Mouse (Mus musculus): Measurements from ENCODE around the gene Pdxdc1. TPM values are rescaled to one million over a fixed set of nuclear protein-coding genes. Genes with fewer than 3 reads are reported as not detected.
A peak's percentile ranks its signal among the peaks of the same experiment; 100 is the strongest.
"Not testable (repeated sequence)": the region's sequence is repeated elsewhere in the genome, so short reads cannot be mapped to it uniquely, and the experiment has no call there.

The Pdxdc1 gene
- total RNA-seq, 2 experiments from 2014 or later, result 75.0 to 77.9 TPM

DNA sequence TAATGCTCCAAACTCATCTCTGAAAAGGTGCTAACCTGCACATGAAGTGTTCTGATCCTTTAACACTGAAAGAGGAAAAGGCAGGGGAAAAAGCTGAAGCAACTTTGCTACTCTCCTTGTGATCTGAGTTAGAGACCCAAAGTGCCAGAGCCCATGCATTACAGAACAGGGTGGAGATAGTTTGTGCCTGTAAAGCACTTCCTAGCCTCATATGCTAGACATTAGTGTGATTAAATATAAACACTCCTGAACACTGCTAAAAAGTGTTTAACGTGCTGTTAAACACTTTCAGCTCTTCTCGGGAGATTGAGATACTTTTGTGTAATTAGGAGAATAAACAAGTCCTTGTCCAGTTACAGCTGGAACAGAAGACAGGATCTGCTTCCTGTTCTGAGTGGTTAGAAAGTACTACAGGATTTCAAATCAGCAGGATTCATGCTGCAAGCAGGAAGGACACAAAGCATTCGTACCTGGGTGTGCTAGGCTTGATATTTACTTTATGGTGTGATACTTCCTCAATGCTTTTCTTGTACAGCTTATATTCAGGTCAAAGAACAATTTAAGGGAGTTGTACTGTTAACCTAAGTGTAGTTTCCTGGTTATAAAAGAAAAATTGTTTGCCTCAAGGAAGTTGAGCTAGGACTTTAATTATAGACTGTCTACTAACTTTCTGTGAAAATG is 19.7 kb downstream of the Pdxdc1 start:
- no peak for DNase-seq

DNA sequence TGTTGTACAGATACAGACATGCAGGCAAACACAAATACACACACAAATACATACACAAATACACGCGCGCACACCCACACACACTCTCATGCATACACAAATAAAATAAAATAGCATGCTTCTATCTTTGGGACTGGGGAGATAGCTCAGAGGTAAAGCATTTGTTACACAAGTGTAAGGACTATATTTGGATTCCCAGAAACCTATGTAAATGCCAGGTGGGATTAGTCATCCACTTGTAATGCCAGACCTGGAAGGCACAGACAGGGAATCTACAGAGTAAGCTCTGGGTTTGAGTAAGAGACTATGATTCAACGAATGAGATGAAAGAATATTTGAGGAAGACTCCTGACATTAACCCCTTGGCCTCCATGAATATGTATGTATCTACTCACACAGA is 27.4 kb downstream of the Pdxdc1 start:
- DNase-seq, result no peak

DNA sequence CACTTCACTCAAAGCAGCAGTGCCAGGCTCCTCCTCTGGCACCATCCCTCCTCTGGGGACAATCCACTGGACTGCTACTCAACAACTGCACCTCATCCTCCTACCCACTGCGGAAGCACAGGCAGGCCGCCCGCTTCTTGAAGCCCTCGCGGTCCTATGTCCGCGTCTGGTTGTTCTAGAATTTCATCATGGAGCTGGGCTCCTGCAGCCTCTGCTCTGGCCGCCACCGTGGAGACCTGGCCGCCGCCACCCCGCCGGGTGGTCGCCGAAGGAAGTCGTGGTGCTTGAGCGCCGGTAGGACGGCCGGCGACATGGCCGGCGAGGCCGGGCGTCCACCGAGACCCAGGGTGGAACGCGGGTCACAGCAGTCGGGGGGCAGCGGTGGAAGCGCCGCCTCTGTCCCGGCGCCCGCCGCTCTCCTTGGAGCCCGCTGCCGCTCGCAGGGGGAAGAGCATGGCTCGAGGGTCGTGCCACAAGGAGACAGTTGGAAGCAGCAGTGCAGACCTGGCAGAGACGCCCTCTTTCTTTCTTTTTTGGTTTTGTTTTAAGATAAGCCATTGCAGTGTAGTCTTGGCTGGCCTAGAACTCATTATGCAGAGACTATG is 34.9 kb downstream of the Pdxdc1 start:
- DNase-seq, result no peak

DNA sequence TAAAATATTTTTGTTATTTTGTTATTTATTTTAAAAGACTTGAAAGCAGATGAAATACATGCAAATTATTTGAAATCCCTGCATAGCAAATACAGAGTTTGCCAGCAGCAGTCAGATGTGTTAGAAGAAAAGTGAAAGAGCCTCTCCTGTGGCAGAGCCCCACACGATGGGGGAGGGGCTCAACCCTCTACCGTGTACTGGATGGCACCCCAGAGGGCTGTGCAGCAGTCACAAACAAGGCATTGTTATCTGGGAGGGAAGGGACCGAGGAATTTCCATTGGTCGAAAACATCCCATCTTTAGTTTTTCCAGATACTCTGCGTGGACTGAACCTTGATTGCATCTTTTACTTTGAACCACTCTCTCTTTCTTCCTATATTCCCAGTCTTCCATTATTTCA is 35.5 kb downstream of the Pdxdc1 start:
- not testable (repeated sequence) for DNase-seq

DNA sequence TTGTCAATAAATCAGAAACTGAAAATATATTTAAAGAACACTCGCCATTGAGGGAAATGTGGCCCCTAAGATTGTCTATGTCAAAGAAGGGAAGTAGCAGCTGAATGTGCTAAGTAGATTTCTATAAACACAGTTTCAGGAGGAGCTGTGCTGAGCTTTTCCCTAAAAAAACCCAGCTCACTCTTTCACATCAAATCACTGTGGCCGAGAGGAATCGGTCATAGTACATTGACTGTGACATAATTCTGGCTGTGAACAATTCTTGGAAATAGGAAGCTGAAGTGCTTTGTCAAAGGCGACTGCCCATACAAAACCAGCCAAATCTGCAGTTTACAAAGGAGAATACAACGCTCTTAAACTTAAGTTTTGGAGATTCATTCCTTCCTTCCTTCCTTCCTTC is 36.3 kb downstream of the Pdxdc1 start:
- no peak for DNase-seq

DNA sequence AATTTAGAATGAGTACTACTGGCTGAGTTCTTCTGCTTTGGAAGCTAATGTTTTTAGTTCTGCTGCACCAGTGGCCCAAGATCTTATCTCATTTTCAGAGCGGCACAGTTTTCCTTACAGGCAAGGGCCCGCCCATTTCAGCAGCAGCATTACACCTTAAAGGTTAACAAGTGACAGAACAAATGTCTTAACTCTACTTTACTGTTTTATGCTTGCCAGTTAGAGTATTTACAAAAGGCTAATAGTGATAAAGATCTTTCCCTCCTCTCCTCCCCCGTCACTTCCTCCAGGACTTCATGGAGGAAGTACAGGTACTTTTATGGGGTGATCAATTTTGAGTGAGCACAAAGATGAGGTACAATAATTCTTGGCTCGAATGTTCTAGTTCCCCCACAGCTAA is 36.9 kb downstream of the Pdxdc1 start:
- no peak for DNase-seq

DNA sequence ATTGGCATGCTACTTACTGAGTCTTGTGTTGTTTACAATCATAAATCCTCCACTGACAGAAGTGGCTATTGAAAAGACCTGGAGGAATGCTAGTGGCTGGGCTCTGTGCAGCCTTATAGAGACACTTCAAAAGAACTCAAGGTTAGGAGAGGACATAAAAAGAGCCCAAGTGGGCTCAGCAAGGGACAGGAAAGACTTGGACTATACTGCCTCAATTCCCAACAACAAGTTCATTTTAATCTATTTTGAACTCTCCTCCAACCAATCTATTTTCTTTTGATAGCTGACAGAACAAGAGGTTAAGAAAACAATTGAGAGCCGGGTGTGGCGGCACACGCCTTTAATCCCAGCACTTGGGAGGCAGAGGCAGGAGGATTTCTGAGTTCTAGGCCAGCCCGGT is 49.0 kb downstream of the Pdxdc1 start:
- DNase-seq, result no peak

DNA sequence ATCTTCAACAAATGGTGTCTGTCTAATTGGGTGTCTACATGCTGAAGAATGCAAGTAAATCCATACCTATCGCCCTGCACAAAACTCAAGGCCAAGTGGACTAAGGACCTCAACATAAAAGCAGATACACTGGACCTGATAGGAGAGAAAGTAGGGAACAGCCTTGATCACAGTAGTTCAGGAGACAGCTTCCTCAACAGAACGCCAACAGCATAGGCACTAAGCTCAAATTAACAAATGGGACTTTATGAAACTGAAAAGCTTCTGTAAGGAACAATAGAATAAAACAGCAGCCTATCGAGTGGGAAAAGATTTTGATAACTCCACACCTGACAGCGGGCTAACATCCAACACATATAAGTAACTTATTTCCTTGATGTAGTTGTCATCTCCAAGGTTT is 51.5 kb downstream of the Pdxdc1 start:
- DNase-seq, result no peak

DNA sequence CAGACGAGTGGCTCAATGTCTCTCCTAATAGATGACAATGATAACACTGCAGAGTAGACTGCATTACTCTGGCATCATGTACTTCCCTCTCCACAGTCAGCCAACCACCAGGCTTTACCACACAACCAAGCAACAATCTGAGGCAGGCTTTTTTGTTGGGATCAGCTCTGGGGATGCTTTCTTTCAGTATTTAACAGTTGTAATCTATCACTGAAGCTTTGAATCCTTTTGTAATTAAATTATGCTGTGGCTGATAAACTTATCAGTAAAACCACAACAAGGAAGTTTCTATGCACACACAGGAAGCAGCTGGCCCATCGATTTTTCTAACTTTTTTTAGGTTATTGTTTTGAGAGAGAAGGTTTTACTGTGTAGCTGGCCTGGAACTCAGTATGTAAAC is 54.6 kb downstream of the Pdxdc1 start:
- DNase-seq, result no peak

DNA sequence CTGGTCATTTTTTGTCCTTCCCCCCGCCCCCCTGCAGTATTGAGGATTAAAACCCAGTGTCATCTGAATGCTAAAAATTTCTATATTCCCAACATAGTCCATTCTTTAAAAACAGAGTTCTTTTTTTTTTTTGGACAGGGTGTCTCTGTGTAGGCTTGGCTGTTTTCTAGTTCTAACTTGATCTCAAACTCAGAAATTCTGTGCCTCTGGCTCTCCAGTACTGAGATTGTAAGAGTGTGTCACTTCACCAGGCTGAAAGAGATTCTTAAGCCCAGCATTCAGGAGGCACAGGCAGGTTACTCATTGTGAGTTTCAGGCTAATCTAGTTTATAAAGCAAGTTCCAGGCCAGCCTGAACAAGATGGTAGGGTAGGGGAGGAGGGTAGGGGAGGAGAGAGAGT is 56.3 kb downstream of the Pdxdc1 start:
- no peak for DNase-seq

DNA sequence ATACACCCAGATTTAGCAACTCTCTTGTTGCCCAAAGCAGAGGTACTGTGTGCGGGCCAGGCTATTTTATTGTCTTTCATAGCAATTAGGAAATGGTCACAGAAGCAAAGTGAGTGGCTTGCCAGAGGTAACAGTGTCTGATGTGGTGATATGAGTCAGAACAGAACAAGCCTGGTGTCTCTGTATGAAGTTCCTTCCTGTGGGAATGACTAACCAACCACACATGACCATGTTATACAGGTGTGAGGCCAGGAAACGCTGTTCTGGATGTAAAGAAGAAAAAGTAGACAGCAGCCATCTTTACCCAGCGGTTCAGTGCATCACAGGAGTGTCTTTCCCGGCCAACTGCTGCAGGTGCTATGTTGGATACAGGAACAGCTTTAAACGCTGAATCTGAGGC is 57.9 kb downstream of the Pdxdc1 start:
- no peak for DNase-seq

DNA sequence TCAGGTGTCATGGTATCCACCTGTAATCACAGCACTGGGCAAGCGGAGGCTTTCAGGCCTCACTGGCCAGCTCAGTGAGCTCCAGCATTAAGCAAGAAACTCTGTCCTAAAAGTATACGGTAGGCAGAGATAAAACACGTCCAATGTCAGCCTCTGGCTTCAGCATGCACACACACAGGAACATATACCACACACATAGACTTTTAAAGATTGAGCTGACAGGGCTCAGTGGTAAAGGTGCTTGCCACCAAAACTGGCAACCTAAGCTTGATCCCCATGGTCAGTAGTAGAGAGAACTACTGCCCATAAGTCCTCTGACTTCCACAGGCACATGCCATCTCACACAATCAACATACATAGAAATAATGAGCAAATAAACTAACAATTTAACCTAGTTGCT is 62.0 kb downstream of the Pdxdc1 start:
- no peak for DNase-seq

DNA sequence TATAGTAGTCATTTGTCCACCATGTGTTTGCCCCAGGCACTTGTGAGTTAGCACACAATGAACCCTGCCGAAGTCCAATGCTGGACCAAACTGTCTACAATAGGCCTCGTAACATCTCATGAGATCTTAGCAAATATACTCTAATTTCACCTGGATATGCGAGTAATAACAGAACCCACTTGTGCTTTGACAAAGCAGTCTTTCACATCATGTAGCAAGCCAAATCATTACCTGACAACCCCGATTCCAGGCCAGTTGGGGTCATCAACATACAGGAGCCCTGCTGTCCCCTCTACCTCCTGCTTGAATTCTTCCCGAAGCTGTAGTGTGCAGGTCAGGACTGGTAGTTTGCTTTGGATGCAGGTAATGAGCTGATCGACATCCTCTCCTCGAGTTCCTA is 62.9 kb downstream of the Pdxdc1 start:
- no peak for DNase-seq

DNA sequence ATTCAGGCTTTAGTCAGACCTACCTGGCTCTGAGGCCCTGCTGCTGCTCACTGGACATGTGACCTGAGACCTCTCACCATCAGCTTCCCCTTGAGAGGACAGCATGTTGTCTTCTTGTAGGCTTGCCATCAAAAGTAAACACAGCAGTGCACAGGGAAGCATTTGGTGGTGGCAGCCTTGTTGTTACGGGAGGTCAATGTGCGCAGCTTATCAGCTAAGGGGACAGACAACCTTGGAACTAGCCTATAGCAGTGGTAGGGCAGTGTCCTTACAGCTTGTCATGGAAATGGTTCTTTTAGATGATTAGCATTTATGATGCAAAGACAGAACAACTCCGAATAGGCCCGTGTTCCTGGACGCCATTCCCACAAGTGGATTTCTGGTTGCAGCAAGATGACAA is 68.5 kb downstream of the Pdxdc1 start:
- DNase-seq, result no peak

DNA sequence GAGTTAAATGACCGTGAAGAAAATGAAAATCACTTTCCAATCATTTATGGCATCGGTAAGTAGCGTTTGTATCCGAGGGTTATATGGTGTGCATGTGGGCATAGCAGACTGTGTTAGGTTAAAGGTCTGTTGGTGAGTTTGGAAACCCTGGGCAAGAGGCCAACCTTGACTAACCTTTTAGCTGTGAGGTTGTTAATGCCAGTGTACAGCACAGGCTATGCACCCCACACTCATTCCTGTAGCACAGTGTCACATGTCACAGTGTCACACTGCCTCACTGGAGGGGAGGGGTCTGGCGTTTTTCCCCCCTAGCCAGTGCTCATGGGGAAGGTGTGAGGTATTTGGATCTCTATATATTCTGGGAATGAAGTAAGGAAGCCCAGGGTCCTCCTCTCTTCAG is 71.3 kb downstream of the Pdxdc1 start:
- DNase-seq, result no peak

DNA sequence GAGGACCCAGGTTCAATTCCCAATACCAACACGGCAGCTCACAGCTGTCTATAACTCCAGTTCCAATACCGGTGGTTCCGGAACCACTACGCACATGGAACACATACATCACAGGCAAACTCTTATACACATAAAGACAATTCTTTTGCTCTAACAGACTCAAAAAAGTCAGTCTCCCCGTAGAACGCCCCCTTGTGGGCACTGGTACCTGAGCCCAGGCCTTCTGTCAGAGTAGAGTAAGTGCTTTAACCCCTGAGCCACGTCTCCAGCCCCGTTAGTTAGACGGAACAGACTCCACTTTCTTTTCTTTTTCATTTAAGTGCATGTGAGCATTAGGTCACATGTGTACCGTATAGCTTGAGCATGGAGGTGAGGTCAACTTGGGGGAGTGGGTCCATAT is 72.5 kb downstream of the Pdxdc1 start:
- DNase-seq, result no peak

DNA sequence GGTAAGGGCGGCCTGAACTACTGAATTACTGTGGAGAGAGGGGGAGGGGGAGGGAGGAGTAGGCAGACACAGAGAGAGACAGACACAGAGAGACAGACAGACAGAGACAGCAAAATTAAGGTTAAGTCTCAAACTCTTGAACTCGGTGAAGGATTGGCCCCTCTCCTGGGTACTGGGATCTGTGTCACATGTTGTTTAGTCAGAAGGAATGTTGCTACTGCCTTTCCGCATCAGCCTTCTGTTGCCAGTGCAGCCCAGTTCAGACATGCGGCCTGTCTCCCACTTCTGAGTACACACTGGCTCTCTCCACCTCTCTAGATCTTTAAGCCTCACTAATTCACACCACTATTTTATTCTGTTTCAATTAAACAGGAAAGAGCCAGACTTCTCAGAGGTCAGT is 76.4 kb downstream of the Pdxdc1 start:
- no peak for DNase-seq

DNA sequence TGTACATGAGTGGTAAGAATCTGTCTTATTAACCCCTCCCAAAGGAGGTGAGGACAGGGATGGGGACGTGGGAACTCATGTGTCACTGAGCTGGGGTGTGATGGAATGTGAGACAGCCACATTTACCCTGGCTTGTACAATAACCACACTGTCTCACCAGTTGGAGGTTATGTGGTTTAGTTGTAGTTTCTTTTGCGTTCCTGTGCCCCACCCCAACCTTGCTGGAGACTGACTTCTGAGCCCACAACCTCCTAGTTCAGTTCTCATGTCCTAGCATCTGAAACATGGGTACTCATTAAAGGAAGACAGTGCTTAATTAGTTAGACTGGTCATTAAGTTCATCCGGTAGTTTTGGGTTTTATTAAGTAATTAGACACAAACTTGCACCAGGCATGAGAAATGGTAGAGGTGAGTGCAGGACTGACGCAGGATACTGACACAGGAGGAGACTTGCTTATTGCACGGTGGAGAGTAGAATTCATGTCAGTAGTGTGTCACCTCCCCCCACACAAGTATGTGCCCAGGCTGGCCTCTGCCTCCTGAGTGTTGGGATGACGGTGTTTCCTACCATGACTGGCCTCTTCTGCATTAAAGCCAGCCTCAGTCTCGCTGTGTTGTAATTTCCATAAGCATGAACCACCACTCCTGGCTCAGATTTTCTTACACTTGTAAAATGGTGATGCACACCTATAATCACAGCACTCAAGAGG is 77.0 kb downstream of the Pdxdc1 start:
- no peak for DNase-seq

DNA sequence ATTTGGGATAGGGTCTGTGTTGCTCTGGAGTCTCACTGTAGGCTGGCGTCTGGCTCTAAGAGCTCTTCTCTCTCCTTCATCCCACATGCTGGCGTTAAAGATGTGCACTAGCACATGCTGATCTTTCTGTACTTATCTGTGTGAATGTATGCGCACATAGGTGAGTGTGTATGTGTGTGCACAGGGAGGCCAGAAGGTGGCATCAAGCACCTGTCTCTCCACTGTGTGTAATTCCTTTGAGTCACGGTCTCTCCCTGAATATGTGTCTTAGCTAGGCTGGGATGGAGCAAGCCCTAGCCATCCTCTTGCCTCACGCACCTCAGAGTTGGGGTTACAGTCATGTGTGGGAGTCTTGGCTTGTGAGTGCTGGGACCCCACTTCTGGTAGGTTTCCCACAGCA is 82.2 kb downstream of the Pdxdc1 start:
- no peak for DNase-seq

DNA sequence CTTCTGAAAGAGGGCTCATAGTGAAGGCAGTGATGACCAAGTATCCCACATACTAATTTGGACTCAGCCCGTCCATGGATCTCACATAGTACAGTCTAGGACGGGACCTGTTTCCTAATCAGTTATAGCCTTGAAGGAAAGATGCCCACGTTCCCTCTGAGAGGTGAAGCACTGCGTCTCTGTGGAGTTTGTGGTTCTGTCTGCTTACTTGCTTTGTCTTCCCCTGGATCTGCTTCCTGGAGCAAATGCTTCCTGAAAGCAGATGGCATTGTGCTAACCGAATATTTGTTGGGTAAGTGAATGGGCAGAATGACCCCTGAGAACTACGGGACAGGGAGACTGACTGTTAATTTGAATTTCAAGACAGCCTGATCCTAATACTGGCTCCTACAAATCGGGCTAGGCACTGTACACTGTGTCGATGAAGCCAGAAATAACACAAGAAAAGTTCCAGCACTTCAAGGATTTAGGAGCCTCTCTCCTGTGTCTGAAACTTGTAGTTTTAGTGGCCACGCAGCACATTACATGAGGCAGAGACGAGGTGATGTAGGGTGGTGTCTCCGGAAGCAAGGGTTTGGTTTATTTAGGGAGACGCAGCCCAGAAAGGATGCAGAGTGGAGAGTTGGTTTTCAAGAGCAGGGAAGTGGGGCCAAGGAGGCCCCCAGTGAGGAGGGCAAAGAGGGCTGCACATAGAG is 83.0 kb downstream of the Pdxdc1 start:
- no peak for DNase-seq

DNA sequence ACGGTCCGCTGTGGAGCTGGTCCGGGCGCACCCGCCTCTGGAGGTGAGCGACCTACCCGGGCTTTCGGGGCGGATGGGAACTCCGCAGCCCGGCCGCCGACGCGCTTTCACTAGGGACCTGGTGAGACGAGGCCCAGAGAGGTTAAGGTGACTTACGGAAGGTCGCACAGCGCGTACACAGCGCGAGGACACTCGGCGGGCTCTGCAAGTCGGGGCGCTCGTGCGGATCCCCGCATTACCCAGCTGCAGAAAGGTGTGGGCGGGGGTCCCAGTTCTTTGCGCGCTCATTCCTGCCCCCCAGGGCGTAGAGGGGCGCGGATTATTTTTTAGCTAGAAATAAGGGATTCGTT is 83.6 kb downstream of the Pdxdc1 start:
- no peak for DNase-seq

DNA sequence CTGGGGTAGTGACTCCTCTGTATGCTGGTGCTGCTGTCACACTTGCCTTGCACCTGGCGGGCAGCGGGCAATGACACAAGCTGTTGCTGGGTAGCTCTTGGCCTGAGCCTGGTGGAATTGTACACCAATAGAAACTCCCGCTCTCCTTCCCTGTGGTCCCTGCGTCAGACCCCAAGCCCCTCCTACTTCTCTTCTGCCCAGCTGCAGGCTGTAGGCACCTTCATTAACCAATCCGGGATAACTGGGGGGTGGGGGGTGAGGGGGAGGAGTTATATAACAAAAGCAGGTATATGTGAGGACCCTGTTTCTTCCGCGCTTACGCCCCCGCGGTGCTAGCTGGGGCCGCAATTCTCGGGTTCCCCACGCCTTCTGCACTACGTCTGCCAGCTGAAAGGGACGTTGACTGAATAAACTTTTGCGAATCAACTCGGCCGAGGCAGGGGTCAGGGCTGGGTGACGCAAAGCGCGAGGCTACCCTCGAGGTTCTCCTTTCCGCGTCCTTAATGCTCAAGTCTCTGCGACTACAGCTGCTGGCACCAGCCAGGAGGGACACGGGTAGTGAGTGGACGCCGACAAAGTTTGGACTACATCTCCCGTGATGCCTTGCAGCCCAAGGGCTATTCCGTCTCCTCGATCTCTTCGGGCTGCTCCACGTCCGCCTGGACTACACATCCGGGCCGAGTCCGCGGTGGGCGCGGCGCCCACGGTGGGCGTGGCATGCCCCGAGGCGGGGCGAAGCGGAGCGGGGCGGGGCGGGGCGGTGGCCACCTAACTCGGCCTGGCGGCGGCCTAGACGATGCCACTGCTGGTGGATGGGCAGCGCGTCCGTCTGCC is 84.2 kb downstream of the Pdxdc1 start, which contains the start of gene Ntan1:
Gene Ntan1, plus strand, starts transcription at position 286 of the 834 bp plus-strand sequence.
- peak; percentile 97 to 98 for DNase-seq
